Mouse (Mus musculus) activated CD4-positive, CD25-positive, alpha-beta regulatory T cell, adult 4 months (primary cell): Measurements from ENCODE around the gene Ctsr. TPM values are rescaled to one million over a fixed set of nuclear protein-coding genes. Genes with fewer than 3 reads are reported as not detected.
"Not testable (repeated sequence)": the region's sequence is repeated elsewhere in the genome, so short reads cannot be mapped to it uniquely, and the experiment has no call there.

Experiments used
- ATAC-seq: one replicate; pipeline ENCODE4 v1.8.0; 2017
- polyA plus RNA-seq, 2 experiments: library from polyadenylated mRNA; unstranded; fragments of 100-300 nt; shearing (Covaris generic); gene quantifications; one replicate each; pipeline ENCODE4 v1.2.1; 2017

The Ctsr gene
- not detected for polyA plus RNA-seq

DNA sequence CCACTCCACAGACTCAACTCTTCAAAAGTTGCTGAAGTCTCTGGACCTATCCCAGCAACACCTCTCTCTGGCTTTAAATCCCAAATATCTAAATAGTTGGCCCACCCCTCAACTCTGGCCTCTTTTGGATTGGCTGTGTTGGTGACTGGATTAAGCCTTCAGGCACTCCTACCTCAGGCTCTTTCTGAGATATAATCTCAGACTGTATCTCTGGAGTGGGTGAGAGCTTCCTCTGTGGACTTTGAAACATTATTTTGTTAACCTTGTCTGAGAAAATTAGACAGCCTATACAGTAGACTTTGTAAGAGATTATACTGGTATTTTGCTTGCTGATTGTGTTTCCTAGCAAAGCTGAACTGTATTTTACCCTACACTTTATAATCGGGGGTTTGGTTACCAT is at the start of gene Ctsr:
Gene Ctsr (minus strand): TSS at position 101 of the 400 bp plus-strand sequence.
- ATAC-seq = no peak

GRCm38 (mm10) chr13:61203310-61203709 is 39.3 kb upstream of the Ctsr start, which contains the start of gene Cts6:
Cts6 (minus strand) TSS chr13:61203410.
- no peak for ATAC-seq

DNA sequence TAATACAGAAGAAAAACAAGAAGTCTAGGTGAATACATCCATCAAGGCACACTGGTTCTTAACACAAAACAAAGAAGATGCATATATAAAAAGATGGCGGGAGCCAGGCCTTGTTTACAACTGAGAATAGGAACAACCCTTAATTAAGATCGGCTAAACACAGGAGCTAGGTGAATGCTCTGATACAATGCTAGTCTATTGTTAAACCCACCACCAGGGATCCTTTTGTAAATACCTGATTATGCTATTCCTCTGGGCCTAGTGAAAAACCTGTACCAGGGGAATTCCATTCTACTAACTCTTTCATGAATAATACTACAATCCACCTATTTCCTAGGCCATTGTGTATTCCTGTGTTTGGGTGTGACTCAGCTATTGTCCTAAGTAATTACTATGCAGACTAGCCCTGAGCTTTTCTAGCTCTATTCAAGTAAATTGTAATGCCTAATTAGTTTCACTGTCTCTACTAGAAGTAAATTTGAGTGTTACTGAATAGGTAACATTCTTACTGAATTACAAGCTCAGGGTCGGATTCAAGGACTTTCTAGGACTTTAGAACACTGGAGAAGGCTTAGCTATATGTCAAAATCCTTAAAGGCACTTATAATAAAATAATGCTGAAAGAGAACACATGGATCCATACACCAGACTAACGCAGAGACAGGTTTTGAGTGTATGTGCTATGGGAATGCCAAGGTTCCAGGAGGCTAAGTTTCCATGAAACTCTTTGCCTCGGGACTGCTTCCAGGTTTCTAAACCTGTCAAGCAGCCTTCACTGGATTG is 21.3 kb upstream of the Ctsr start:
- not testable (repeated sequence) for ATAC-seq

- no peak for ATAC-seq
Observed at GRCm38 (mm10) chr13:61164622-61165021, 566 bp upstream of the Ctsr start.

Other genes with a start within 250 kb of the Ctsr start
- not detected for gene Gm49393, start 228.7 kb downstream of the Ctsr start, polyA plus RNA-seq
- 1 to 10 TPM in 1 of 2 experiments, under 1 TPM in 1; 0.99 to 2.0 TPM for gene Gm49391, start 227.7 kb downstream of the Ctsr start, polyA plus RNA-seq
- 10 to 100 TPM; 52.2 to 59.2 TPM for gene Ctla2a, start 227.6 kb downstream of the Ctsr start, polyA plus RNA-seq
- not detected for gene Tpbpa, start 222.3 kb downstream of the Ctsr start, polyA plus RNA-seq
- not detected for gene Ctsj, start 158.3 kb downstream of the Ctsr start, polyA plus RNA-seq
- gene Ctsq, start 123.6 kb downstream of the Ctsr start, polyA plus RNA-seq = not detected
- not detected for gene Cts6, start 39.2 kb upstream of the Ctsr start, polyA plus RNA-seq
- under 1 TPM in 1 of 2 experiments, not detected in 1; 0.17 TPM for gene Cts8, start 91.1 kb upstream of the Ctsr start, polyA plus RNA-seq
- not detected for gene Gm49398, start 124.6 kb upstream of the Ctsr start, polyA plus RNA-seq
- gene Cts7, start 193.9 kb upstream of the Ctsr start, polyA plus RNA-seq = not detected